Mouse (Mus musculus) fibroblast of lung, adult 2 months (primary cell): ENCODE measurements around the gene Enpp6.

Experiments
- DNase-seq: peaks from one replicate; pipeline ENCODE4 v3.0.0-alpha.2; 2011; ENCODE audit warnings: low read depth

Gene Enpp6

GRCm38 (mm10) chr8:46986386-46987140 is at the start of gene Enpp6:
Gene Enpp6 (plus strand): TSS chr8:46986887.
- no peak for DNase-seq

DNA sequence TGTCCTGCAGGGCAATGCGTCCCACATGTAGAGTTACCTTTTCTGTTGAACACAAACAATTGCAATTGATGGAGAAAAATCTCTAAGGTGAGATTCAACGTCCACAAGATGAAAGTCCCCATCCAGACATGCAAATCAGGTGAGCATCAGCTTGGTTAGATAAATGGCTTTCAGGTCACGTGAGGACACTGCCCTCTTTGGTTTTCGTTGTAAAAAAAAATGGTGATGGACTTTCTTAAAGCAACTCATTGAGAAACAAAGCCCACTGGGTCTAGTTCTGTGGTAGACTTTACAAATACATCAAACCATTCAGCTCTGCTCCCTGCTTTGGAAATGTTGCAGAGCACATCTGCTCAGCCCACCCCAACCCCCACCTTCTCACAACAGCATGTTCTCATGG is 48.5 kb upstream of the Enpp6 start:
- no peak for DNase-seq

- no peak for DNase-seq
Measured at GRCm38 (mm10) chr8:46941295-46941694, 45.4 kb upstream of the Enpp6 start.

- DNase-seq = no peak
Measured at GRCm38 (mm10) chr8:46941731-46942650, 44.7 kb upstream of the Enpp6 start.

GRCm38 (mm10) chr8:46942651-46943024 is 44.0 kb upstream of the Enpp6 start:
- DNase-seq = no peak

DNA sequence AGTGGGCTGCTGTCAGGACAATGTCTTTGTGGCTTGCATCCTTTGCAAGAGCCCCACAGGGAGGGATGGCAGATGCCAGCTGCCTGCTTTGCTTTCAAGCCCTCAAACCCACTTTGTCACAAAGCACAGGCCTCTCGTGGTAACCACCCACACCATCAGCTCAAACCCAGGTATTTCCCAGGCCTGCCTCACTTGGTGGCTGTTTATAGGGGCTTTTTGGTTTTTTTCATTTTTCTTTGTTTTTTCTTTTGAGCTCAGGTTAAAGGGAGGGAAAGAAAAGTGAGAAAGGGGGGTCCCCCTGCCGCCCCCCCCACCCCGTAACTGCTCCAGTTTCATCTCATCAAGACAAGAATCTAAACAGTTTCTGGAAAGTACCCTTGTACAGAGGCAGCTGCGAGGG is 43.4 kb upstream of the Enpp6 start:
- no peak for DNase-seq

GRCm38 (mm10) chr8:46946181-46946580 is 40.5 kb upstream of the Enpp6 start:
- no peak for DNase-seq

DNA sequence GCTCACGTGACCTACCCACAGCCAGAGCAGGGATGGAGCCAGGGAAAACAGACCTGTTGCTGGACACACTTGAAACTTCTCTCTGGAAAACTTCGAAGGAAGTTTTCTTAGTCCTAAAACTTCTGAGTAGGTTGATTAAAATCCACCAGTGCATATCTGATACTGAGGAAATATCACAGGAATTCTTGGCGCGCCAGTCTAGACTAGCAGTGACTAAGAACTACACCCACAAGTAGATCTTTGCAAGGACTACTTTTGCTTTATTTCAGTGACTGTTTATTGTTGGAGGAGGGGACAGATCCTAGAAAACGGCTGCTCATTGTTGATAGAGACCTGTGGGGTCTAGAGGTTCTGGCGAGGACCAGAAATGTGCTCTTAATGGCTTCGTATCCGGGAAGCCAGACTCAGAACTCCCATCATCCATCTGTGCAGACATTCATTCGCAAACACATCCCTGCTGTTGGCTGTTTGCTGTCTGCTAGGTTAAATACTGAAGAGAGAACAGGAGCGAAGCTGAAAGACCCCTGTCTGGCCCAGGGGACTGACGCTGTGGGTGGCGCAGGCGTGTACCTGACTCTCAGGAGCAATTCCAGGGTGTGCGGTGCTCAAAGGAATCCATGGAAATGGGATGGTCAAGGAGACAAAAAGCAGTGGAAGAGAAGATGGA is 38.5 kb upstream of the Enpp6 start:
- DNase-seq = no peak

- DNase-seq = peak; percentile 42
Measured at GRCm38 (mm10) chr8:46953472-46953871, 33.2 kb upstream of the Enpp6 start.

- no peak for DNase-seq
Measured at GRCm38 (mm10) chr8:46962630-46963427, 23.9 kb upstream of the Enpp6 start.

DNA sequence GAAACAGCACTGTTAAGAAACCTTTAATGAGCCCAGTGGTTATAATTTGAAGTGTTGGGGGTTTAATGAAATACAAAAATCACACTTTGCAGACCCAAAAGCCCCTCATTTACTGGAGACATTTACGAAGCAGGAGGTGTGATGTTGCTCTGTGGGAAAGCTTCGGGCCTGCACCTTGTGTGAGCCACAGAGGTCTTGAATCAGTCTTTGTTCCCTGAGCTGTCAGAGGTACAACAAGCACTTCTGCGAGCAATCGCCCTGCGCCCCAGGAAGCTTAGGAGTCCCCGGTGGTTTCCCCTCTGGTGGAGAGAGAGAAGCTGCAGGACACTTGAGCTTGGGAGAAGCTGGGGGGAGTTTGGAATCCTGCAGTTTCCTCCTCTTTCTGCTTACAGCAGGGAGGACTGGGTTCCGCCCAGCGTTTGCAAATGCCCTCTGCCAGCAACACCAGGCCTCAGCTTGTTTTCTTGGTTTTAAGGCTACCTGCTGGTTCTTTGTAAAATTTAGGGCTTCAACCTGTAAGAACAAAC is 23.0 kb upstream of the Enpp6 start:
- DNase-seq = no peak

GRCm38 (mm10) chr8:46965812-46966211 is 20.9 kb upstream of the Enpp6 start:
- no peak for DNase-seq

GRCm38 (mm10) chr8:46968721-46969120 is 18.0 kb upstream of the Enpp6 start:
- no peak for DNase-seq

DNA sequence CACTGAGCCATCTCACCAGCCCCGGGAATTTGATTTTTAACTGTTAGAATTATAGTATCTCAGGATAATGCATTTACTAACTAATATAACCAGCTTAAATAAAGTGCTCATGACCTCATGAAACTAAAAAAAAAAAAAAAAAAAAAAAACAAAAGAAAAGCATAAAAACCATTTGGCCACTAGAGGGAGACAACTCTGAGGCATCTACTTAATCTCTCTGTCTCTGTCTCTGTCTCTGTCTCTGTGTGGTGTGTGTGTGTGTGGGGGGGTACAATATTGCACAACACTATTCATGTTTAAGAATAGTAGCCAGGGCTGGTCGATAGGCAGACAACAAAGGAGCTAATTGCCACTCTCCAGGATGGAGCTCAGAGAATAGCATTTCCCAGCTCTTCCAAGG is 17.3 kb upstream of the Enpp6 start:
- no peak for DNase-seq

DNA sequence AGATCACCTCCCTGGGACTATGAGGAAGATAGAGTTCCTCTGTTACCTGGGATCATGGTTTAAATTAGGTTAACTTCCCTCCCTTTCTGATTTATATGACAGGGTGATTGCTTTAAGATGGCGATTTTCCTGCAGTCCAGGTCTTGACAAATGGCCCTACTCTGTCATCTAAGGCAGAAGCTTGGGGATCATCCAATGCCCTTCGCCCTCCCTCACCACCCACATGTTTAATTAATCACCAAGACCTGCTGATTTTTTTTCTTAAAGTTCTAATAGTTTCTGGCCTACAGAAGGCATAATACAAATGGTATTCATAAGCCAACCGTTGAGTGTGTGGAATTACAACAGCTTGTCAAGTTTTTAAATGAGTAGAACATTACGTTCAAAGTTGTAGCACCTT is 9.3 kb upstream of the Enpp6 start:
- no peak for DNase-seq

DNA sequence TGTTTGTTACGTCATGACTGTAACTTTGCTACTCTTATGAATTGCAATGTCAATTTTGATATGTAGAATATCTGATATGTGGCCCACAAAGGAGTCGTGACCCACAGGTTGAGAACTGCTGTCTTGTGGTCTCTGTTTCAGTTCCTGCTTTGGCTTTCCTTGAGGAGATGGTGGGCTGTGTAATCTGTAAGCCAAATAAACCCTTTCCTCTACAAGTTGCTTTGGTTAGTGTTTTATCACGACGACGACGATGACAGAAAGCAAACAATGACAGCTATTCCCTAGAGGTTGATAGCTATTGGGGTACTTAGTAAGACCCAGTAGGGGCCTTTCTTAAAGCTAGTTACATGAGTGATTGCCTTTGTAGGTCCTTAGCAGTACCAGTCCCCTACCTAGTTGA is 4.5 kb upstream of the Enpp6 start:
- DNase-seq = no peak

GRCm38 (mm10) chr8:46982770-46983169 is 3.9 kb upstream of the Enpp6 start:
- no peak for DNase-seq

DNA sequence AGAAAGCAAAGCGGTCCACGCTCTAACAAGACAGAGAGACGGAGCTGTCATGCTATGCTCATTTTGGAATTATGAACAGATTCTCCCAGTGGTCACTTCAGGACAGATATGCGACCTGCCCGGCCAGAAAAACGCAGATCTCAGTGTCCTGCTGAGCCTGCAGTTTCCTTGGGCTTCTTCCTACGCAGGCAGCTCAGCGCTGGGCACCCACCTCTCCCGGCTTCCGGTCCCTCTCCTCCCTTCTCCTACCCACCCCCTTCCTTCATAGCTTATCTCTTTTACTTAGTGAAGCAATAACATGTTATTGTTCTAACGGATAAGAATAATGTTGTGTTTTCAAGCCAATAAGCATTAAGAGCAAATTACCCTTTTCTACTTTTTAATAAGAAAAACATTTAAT is 2.0 kb upstream of the Enpp6 start:
- no peak for DNase-seq

GRCm38 (mm10) chr8:46988366-46988765 is 1.7 kb downstream of the Enpp6 start:
- DNase-seq = no peak

DNA sequence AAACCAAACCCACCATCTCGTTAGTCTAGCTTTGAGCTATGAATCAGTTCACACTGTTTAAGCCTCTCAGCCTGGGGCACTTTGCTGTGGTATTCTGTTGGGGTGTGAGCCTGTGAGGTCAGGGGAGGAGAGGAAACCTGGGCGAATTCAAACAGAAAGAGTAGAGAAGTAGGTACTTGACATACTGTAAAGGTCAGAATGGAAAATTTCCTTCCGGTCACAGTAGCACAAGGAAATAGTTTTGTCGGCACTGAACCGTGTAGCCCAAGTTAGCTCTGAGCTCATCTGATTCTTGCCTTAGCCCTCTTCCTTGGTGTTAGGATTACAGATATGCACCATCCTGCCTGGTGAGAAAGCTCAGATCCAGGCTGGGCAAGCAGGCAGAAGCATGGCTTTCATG is 4.4 kb downstream of the Enpp6 start:
- DNase-seq = no peak

DNA sequence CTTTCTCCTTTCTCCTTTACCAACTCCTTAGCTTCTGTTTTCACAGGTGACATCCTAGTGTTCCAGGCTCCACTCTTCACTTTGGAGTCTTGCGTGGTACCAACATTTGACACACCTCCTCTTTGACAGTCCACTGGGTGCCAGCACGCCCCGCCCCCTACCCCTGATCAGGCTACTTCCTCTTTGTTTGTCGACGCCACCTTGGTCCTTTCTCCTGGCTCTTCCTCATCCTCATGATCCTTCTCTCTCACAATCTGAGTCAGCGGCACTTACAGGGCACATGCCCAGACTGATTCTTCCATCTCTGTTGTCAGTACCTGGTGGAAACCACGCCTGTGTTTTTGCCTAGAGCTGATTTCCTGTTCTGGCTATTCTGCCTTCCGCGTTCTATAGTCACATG is 5.9 kb downstream of the Enpp6 start:
- DNase-seq = no peak
